Mouse (Mus musculus): ENCODE data around the gene Lmod3. TPM values are rescaled to one million over a fixed set of nuclear protein-coding genes. Genes with fewer than 3 reads are reported as not detected.

Gene Lmod3
- polyA plus RNA-seq, 1 experiment from 2014 or later: 2.4 TPM

GRCm38 (mm10) chr6:97283676-97284075 lies 31.1 kb upstream of the Lmod3 start:
- H3K9ac ChIP-seq (ENCODE audit: low read length): no peak overlapping the region
- H3K4me2 ChIP-seq (ENCODE audit: low read depth): no peak overlapping the region
- no peak overlapping the region for H3K4me3 ChIP-seq (ENCODE audit: low read depth, low read length)
- ATAC-seq (ENCODE audit: insufficient read depth, low FRiP score, low TSS enrichment): no peak
- no peaks in the 10 kb centered on the region for H3K36me3 ChIP-seq (ENCODE audit: control insufficient read depth, insufficient read depth, low read length)
- no peaks in the 10 kb centered on the region for H3K9me3 ChIP-seq (ENCODE audit: control insufficient read depth, low read length)
- no peak for DNase-seq (ENCODE audit: low spot score)
- H3K4me1 ChIP-seq (ENCODE audit: control insufficient read depth, insufficient read depth, low read length): no peaks in the 10 kb centered on the region
- H3K27me3 ChIP-seq (ENCODE audit: control insufficient read depth, insufficient read depth, low read length): no peaks in the 10 kb centered on the region
- 100% methylated on average over 1 of the region's 1 CpGs for WGBS
- H3K27ac ChIP-seq (ENCODE audit: low read depth, low read length): no peak overlapping the region

GRCm38 (mm10) chr6:97278878-97279277 lies 26.3 kb upstream of the Lmod3 start:
- no peak overlapping the region for H3K9ac ChIP-seq (ENCODE audit: low read length)
- H3K4me2 ChIP-seq (ENCODE audit: low read depth): no peak overlapping the region
- H3K27me3 ChIP-seq (ENCODE audit: control insufficient read depth, insufficient read depth, low read length): no peaks in the 10 kb centered on the region
- H3K4me3 ChIP-seq (ENCODE audit: low read depth, low read length): no peak overlapping the region
- ATAC-seq (ENCODE audit: insufficient read depth, low FRiP score, low TSS enrichment) (no peak), DNase-seq (ENCODE audit: low spot score) (no peak)
- no peaks in the 10 kb centered on the region for H3K36me3 ChIP-seq (ENCODE audit: control insufficient read depth, insufficient read depth, low read length)
- no peaks in the 10 kb centered on the region for H3K9me3 ChIP-seq (ENCODE audit: control insufficient read depth, low read length)
- 57% methylated on average over 6 of the region's 6 CpGs for WGBS
- H3K4me1 ChIP-seq (ENCODE audit: control insufficient read depth, insufficient read depth, low read length): no peaks in the 10 kb centered on the region
- H3K27ac ChIP-seq (ENCODE audit: low read depth, low read length): no peak overlapping the region

- H3K4me3 ChIP-seq (ENCODE audit: low read depth, low read length): no peak overlapping the region
- H3K27me3 ChIP-seq (ENCODE audit: control insufficient read depth, insufficient read depth, low read length): no peaks in the 10 kb centered on the region
- H3K4me1 ChIP-seq (ENCODE audit: control insufficient read depth, insufficient read depth, low read length): no peaks in the 10 kb centered on the region
- no peak overlapping the region for H3K27ac ChIP-seq (ENCODE audit: low read depth, low read length)
- no peaks in the 10 kb centered on the region for H3K36me3 ChIP-seq (ENCODE audit: control insufficient read depth, insufficient read depth, low read length)
- peak overlapping the region; percentile 30 for H3K4me2 ChIP-seq (ENCODE audit: low read depth)
- ATAC-seq (ENCODE audit: insufficient read depth, low FRiP score, low TSS enrichment): peak; percentile 55
- DNase-seq (ENCODE audit: low spot score): peak; percentile 79
- 4% methylated on average over 19 of the region's 19 CpGs for WGBS
- no peak overlapping the region for H3K9ac ChIP-seq (ENCODE audit: low read length)
- H3K9me3 ChIP-seq (ENCODE audit: control insufficient read depth, low read length): no peaks in the 10 kb centered on the region
These were observed 25.6 kb upstream of the Lmod3 start for GRCm38 (mm10) chr6:97278014-97278787.

- ATAC-seq (ENCODE audit: insufficient read depth, low FRiP score, low TSS enrichment) (no peak), DNase-seq (ENCODE audit: low spot score) (no peak)
- WGBS: 72% methylated on average over 5 of the region's 5 CpGs
- Histone ChIP-seq H3K9me3 (ENCODE audit: control insufficient read depth, low read length) (no peaks in the 10 kb centered on the region), H3K36me3 (ENCODE audit: control insufficient read depth, insufficient read depth, low read length) (no peaks in the 10 kb centered on the region), H3K9ac (ENCODE audit: low read length) (no peak overlapping the region), H3K4me2 (ENCODE audit: low read depth) (no peak overlapping the region), H3K27ac (ENCODE audit: low read depth, low read length) (no peak overlapping the region), H3K4me1 (ENCODE audit: control insufficient read depth, insufficient read depth, low read length) (no peaks in the 10 kb centered on the region), H3K4me3 (ENCODE audit: low read depth, low read length) (no peak overlapping the region), H3K27me3 (ENCODE audit: control insufficient read depth, insufficient read depth, low read length) (no peaks in the 10 kb centered on the region)
These were observed 24.4 kb upstream of the Lmod3 start for GRCm38 (mm10) chr6:97276890-97277497.

GRCm38 (mm10) chr6:97276366-97276765 lies 23.8 kb upstream of the Lmod3 start:
- DNase-seq (ENCODE audit: low spot score) (peak; percentile 16), ATAC-seq (ENCODE audit: insufficient read depth, low FRiP score, low TSS enrichment) (no peak)
- Histone ChIP-seq H3K9me3 (ENCODE audit: control insufficient read depth, low read length) (no peaks in the 10 kb centered on the region), H3K4me3 (ENCODE audit: low read depth, low read length) (no peak overlapping the region), H3K36me3 (ENCODE audit: control insufficient read depth, insufficient read depth, low read length) (no peaks in the 10 kb centered on the region), H3K4me1 (ENCODE audit: control insufficient read depth, insufficient read depth, low read length) (no peaks in the 10 kb centered on the region), H3K4me2 (ENCODE audit: low read depth) (no peak overlapping the region), H3K9ac (ENCODE audit: low read length) (no peak overlapping the region), H3K27me3 (ENCODE audit: control insufficient read depth, insufficient read depth, low read length) (no peaks in the 10 kb centered on the region), H3K27ac (ENCODE audit: low read depth, low read length) (no peak overlapping the region)
- WGBS: 41% methylated on average over 4 of the region's 4 CpGs

- DNase-seq (ENCODE audit: low spot score) (no peak), ATAC-seq (ENCODE audit: insufficient read depth, low FRiP score, low TSS enrichment) (no peak)
- Histone ChIP-seq H3K9me3 (ENCODE audit: control insufficient read depth, low read length) (no peaks in the 10 kb centered on the region), H3K4me3 (ENCODE audit: low read depth, low read length) (no peak overlapping the region), H3K36me3 (ENCODE audit: control insufficient read depth, insufficient read depth, low read length) (no peaks in the 10 kb centered on the region), H3K27me3 (ENCODE audit: control insufficient read depth, insufficient read depth, low read length) (no peaks in the 10 kb centered on the region), H3K9ac (ENCODE audit: low read length) (no peak overlapping the region), H3K27ac (ENCODE audit: low read depth, low read length) (no peak overlapping the region), H3K4me2 (ENCODE audit: low read depth) (no peak overlapping the region), H3K4me1 (ENCODE audit: control insufficient read depth, insufficient read depth, low read length) (no peaks in the 10 kb centered on the region)
- WGBS: 57% methylated on average over 4 of the region's 4 CpGs
These were observed 23.2 kb upstream of the Lmod3 start for GRCm38 (mm10) chr6:97275760-97276159.

- ATAC-seq (ENCODE audit: insufficient read depth, low FRiP score, low TSS enrichment): no peak
- Histone ChIP-seq H3K4me2 (ENCODE audit: low read depth) (no peak overlapping the region), H3K9me3 (ENCODE audit: control insufficient read depth, low read length) (no peaks in the 10 kb centered on the region), H3K27ac (ENCODE audit: low read depth, low read length) (no peak overlapping the region), H3K27me3 (ENCODE audit: control insufficient read depth, insufficient read depth, low read length) (no peaks in the 10 kb centered on the region), H3K4me3 (ENCODE audit: low read depth, low read length) (no peak overlapping the region), H3K4me1 (ENCODE audit: control insufficient read depth, insufficient read depth, low read length) (no peaks in the 10 kb centered on the region), H3K36me3 (ENCODE audit: control insufficient read depth, insufficient read depth, low read length) (no peaks in the 10 kb centered on the region), H3K9ac (ENCODE audit: low read length) (no peak overlapping the region)
- no peak for DNase-seq (ENCODE audit: low spot score)
- WGBS: 85% methylated on average over 3 of the region's 3 CpGs
These were observed 21.2 kb upstream of the Lmod3 start for GRCm38 (mm10) chr6:97273777-97274176.

- 89% methylated on average over 16 of the region's 16 CpGs for WGBS
- ATAC-seq (ENCODE audit: insufficient read depth, low FRiP score, low TSS enrichment) (no peak), DNase-seq (ENCODE audit: low spot score) (no peak)
- Histone ChIP-seq H3K36me3 (ENCODE audit: control insufficient read depth, insufficient read depth, low read length) (no peaks in the 10 kb centered on the region), H3K9ac (ENCODE audit: low read length) (no peak overlapping the region), H3K4me2 (ENCODE audit: low read depth) (no peak overlapping the region), H3K4me3 (ENCODE audit: low read depth, low read length) (no peak overlapping the region), H3K9me3 (ENCODE audit: control insufficient read depth, low read length) (no peaks in the 10 kb centered on the region), H3K27me3 (ENCODE audit: control insufficient read depth, insufficient read depth, low read length) (no peaks in the 10 kb centered on the region), H3K4me1 (ENCODE audit: control insufficient read depth, insufficient read depth, low read length) (no peaks in the 10 kb centered on the region), H3K27ac (ENCODE audit: low read depth, low read length) (no peak overlapping the region)
These were observed 20.6 kb upstream of the Lmod3 start for GRCm38 (mm10) chr6:97273058-97273710.
